Mouse (Mus musculus) gastrocnemius, postnatal 25 days (tissue): ENCODE results near the gene Mroh2a. TPM values are rescaled to one million over a fixed set of nuclear protein-coding genes. Genes with fewer than 3 reads are reported as not detected.

ENCODE experiments used
- DNase-seq: peaks from one replicate; pipeline ENCODE4 v3.0.0; 2022
- total RNA-seq, 2 experiments: library from RNA; stranded (reverse); gene quantifications; 1 replicate in 1 of 2; 2 replicates in 1 of 2; pipeline ENCODE4 v1.2.3; 2021

Gene Mroh2a
- total RNA-seq, 2 experiments from 2014 or later: not detected

- DNase-seq: no peak
Measured at GRCm38 (mm10) chr1:88235046-88235893, 8.5 kb downstream of the Mroh2a start.

GRCm38 (mm10) chr1:88235894-88236415 is 9.2 kb downstream of the Mroh2a start:
- DNase-seq: no peak

- DNase-seq: no peak
Measured at GRCm38 (mm10) chr1:88237311-88237710, 10.5 kb downstream of the Mroh2a start.

- DNase-seq: no peak
Measured at GRCm38 (mm10) chr1:88238771-88239170, 12.0 kb downstream of the Mroh2a start.

GRCm38 (mm10) chr1:88240072-88240471 is 13.3 kb downstream of the Mroh2a start:
- no peak for DNase-seq

- DNase-seq: no peak
Measured at GRCm38 (mm10) chr1:88240579-88240978, 13.8 kb downstream of the Mroh2a start.

GRCm38 (mm10) chr1:88243861-88244260 is 17.1 kb downstream of the Mroh2a start:
- DNase-seq: no peak

GRCm38 (mm10) chr1:88245881-88246280 is 19.1 kb downstream of the Mroh2a start:
- DNase-seq: no peak

- no peak for DNase-seq
Measured at GRCm38 (mm10) chr1:88246386-88246785, 19.6 kb downstream of the Mroh2a start.

- no peak for DNase-seq
Measured at GRCm38 (mm10) chr1:88247660-88248059, 20.9 kb downstream of the Mroh2a start.

- no peak for DNase-seq
Measured at GRCm38 (mm10) chr1:88248658-88249057, 21.9 kb downstream of the Mroh2a start.

- no peak for DNase-seq
Measured at GRCm38 (mm10) chr1:88249596-88249995, 22.8 kb downstream of the Mroh2a start.

GRCm38 (mm10) chr1:88250023-88250422 is 23.2 kb downstream of the Mroh2a start:
- no peak for DNase-seq

- DNase-seq: no peak
Measured at GRCm38 (mm10) chr1:88253106-88253505, 26.3 kb downstream of the Mroh2a start.

- DNase-seq: no peak
Measured at GRCm38 (mm10) chr1:88253540-88253939, 26.8 kb downstream of the Mroh2a start.

- no peak for DNase-seq
Measured at GRCm38 (mm10) chr1:88254793-88255465, 28.1 kb downstream of the Mroh2a start.

GRCm38 (mm10) chr1:88255466-88255857 is 28.7 kb downstream of the Mroh2a start:
- no peak for DNase-seq

GRCm38 (mm10) chr1:88255989-88256754 is 29.4 kb downstream of the Mroh2a start:
- DNase-seq: no peak

- DNase-seq: no peak
Measured at GRCm38 (mm10) chr1:88256886-88257663, 30.3 kb downstream of the Mroh2a start.

GRCm38 (mm10) chr1:88257681-88258080 is 30.9 kb downstream of the Mroh2a start:
- DNase-seq: no peak

- DNase-seq: no peak
Measured at GRCm38 (mm10) chr1:88258361-88258760, 31.6 kb downstream of the Mroh2a start.
